Mouse (Mus musculus) stomach, postnatal 0 days (tissue): ENCODE results near the gene Gtf3c2.

Experiments used
- CTCF ChIP-seq: IDR thresholded peaks from 2 replicates; pipeline ENCODE4 v1.5.1; 2016; ENCODE audit warnings: antibody characterized with exemption, low read depth, mild to moderate bottlenecking, moderate library complexity
- EP300 ChIP-seq: optimal IDR thresholded peaks from 2 replicates; pipeline ENCODE3; 2016; ENCODE audit warnings: antibody characterized with exemption

- TF ChIP-seq CTCF (no peak), EP300 (no peak)
Observed at GRCm38 (mm10) chr5:31154152-31154553, 25.8 kb downstream of the Gtf3c2 start, which contains the start of gene Mpv17.
